Mouse (Mus musculus) G1E (cell line): ENCODE data around the gene Cmss1. TPM values are rescaled to one million over a fixed set of nuclear protein-coding genes. Genes with fewer than 3 reads are reported as not detected.

Experiments
- ATAC-seq: 2 replicates; pipeline ENCODE4 v1.8.0; 2016; ENCODE audit warnings: mild to moderate bottlenecking; ENCODE audit not compliant: insufficient number of reproducible peaks, poor library complexity, low FRiP score, severe bottlenecking; ENCODE audit errors: extremely low read depth
- DNase-seq: peaks from one replicate; pipeline ENCODE4 v3.0.0; 2012; ENCODE audit warnings: low spot score
- H3K27me3 ChIP-seq: 2 replicates; pipeline ENCODE4 v1.6.1; 2012; ENCODE audit warnings: mild to moderate bottlenecking, low read length, inconsistent platforms; ENCODE audit not compliant: insufficient read depth
- H3K36me3 ChIP-seq: replicated peaks from 2 replicates; pipeline ENCODE3; 2012; ENCODE audit warnings: mild to moderate bottlenecking, inconsistent platforms
- H3K4me1 ChIP-seq: 2 replicates; pipeline ENCODE4 v1.6.1; 2012; ENCODE audit warnings: low read depth, low read length, inconsistent platforms, mixed read lengths; ENCODE audit not compliant: insufficient read depth
- H3K4me3 ChIP-seq: 2 replicates; pipeline ENCODE4 v1.5.1; 2012; ENCODE audit warnings: low read depth, mild to moderate bottlenecking, inconsistent platforms, low read length, moderate library complexity, mixed read lengths
- H3K9me3 ChIP-seq: replicated peaks from 2 replicates; pipeline ENCODE4 v1.6.1; 2012; ENCODE audit warnings: inconsistent platforms
- CTCF ChIP-seq: IDR thresholded peaks from 2 replicates; pipeline ENCODE4 v1.5.1; 2012; ENCODE audit warnings: low read depth, low read length, inconsistent platforms, mixed read lengths
- GATA1 ChIP-seq: IDR thresholded peaks from 2 replicates; pipeline ENCODE4 v1.6.1; 2012; ENCODE audit warnings: borderline replicate concordance, low read length, inconsistent platforms, mixed read lengths
- GATA2 ChIP-seq: IDR thresholded peaks from 2 replicates; pipeline ENCODE4 v1.6.1; 2012; ENCODE audit warnings: low read depth, low read length, inconsistent platforms, borderline replicate concordance
- POLR2AphosphoS5 ChIP-seq: IDR thresholded peaks from 2 replicates; pipeline ENCODE4 v1.6.1; 2012; ENCODE audit warnings: low read depth, low read length, inconsistent platforms; ENCODE audit not compliant: insufficient replicate concordance
- TAL1 ChIP-seq: conservative IDR thresholded peaks from 2 replicates; pipeline ENCODE4 v1.6.1; 2012; ENCODE audit warnings: low read depth, low read length, inconsistent platforms, mixed read lengths
- polyA plus RNA-seq: library from polyadenylated mRNA; stranded (reverse); fragments of >175 nt; gene quantifications from 2 replicates; pipeline ENCODE4 v1.2.3, GENCODE M21; 2012
- total RNA-seq, 2 experiments: library from RNA; stranded (forward) in 1 of 2; stranded (reverse) in 1 of 2; fragments of 200-1000 nt in 1 of 2; fragments of >200 nt in 1 of 2; fragmentation: Nextera tagmentation in 1 of 2; gene quantifications; 2 replicates each; pipeline ENCODE4 v1.2.3; 2014 to 2017

Gene Cmss1
- total and polyA plus RNA-seq, 3 experiments = 12.8 to 66.7 (median 66.3) TPM

DNA sequence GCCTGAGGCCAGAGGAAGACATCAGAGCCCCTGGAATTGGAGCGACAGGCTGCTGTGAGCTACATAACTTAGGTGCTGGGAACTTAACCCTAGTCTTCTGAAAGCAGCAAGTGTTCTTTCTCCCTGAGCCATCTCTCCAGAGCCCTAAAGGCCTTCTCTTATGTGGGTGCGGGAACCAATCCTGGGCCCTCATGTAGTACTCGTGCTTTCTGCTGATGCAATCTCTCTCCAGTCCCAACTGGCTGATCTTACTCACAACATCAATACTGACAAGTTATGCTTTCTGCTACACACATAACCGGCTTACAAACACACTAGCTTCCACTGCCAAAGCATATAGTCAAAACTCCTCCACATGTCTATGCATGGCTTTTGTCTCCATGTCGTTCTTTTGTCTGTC, 120.4 kb downstream of the Cmss1 start:
- TF ChIP-seq CTCF = no peak
- no peak for TF ChIP-seq TAL1
- no peak for TF ChIP-seq GATA2
- no peak for TF ChIP-seq GATA1
- no peak for TF ChIP-seq POLR2AphosphoS5
- no peak overlapping the region for H3K4me3 ChIP-seq
- no peak for DNase-seq

DNA sequence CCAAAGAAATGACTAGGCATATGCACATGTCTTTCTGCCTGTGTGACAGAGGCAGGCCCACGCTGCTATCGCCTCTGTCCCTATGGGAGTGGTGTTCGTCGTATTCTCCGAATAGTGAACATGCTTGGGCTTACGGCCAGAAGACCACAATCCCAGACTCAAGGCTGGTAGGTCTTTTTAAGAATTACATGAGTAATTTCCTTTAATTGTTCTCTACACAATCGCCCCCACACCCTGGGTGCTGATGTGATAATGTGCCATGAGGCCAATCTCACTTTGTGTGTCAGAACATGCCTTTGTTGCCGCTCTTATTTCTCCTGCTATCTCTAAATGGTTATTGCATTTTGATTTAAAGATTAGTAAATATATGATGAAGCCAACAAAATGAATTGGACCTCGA, 121.4 kb downstream of the Cmss1 start:
- TF ChIP-seq TAL1 = no peak
- TF ChIP-seq GATA1 = no peak
- TF ChIP-seq POLR2AphosphoS5 = no peak
- TF ChIP-seq CTCF = no peak
- no peak for TF ChIP-seq GATA2
- peaks cover 6% of the 10 kb centered on the region for H3K36me3 ChIP-seq
- H3K4me3 ChIP-seq = no peak overlapping the region
- DNase-seq = no peak
- H3K9me3 ChIP-seq = no peaks in the 10 kb centered on the region
- no peaks in the 10 kb centered on the region for H3K27me3 ChIP-seq
- no peak for ATAC-seq
- no peaks in the 10 kb centered on the region for H3K4me1 ChIP-seq

More for the DNA sequence above, 120.4 kb downstream of the Cmss1 start:
- no peaks in the 10 kb centered on the region for H3K4me1 ChIP-seq
- ATAC-seq = no peak
- H3K9me3 ChIP-seq = no peaks in the 10 kb centered on the region
- H3K27me3 ChIP-seq = no peaks in the 10 kb centered on the region
- H3K36me3 ChIP-seq = peaks cover 6% of the 10 kb centered on the region

DNA sequence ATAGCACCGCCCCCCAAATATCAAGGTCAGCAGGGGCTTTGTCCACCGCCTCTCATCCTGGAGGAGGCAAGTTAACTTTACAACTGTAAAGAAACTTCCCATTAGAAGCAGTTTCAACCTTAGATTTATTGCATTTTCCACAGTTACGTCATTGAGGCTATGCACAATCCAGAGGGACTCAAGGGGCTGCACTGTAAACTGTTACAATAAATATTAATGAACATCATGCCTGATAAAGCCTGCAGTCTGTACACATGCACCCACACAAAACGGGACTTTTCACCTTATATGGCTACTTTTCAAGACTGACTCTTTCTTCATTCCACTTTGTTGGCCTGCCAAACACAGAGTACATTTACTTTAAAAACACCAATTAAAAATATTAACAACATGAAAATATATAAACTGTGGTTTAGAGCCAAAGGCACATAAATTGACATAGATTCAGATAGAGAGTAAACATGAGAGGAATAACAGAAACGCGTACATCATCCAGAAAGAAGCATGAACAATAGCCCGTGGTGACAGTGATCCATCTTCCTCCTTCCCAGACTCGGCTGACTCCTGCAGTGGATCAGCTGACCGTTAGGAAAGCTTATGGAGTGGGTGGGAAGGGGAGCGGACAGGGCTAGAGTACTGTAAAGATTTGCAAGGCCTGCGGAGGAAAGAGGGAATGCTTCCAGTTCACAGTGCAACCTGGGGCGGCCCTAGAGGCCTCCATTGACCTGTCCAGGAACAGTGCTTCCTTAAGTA, 122.4 kb downstream of the Cmss1 start:
- Histone ChIP-seq H3K27me3 (no peaks in the 10 kb centered on the region), H3K4me3 (no peak overlapping the region), H3K36me3 (peaks cover 6% of the 10 kb centered on the region), H3K4me1 (no peaks in the 10 kb centered on the region), H3K9me3 (no peaks in the 10 kb centered on the region)
- ATAC-seq (no peak; the same call in 1 of the 2 replicates), DNase-seq (no peak)
- TF ChIP-seq GATA1 (no peak), CTCF (no peak), POLR2AphosphoS5 (no peak), TAL1 (no peak), GATA2 (no peak)

DNA sequence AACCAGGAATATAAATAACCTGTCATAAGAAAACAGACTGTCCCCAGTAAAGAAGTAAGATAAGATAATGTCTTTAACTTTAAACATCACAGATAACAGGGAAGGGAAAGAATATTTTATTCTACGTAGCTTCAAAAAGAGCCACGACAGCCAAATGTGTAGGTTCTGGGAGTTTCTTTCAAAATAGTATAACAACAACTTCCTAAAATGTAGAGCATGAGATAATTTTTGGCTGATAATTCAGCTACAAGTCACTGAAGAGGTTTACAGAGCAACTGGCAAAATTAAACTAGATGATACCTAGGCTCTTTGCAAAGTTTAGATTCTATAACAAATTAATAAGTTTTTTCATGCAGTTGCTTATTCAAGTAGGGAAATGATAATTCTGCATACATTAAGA, 123.2 kb downstream of the Cmss1 start:
- DNase-seq (no peak), ATAC-seq (no peak)
- Histone ChIP-seq H3K27me3 (no peaks in the 10 kb centered on the region), H3K9me3 (no peaks in the 10 kb centered on the region), H3K4me1 (no peaks in the 10 kb centered on the region), H3K4me3 (no peak overlapping the region), H3K36me3 (peaks cover 6% of the 10 kb centered on the region)
- TF ChIP-seq CTCF (no peak), GATA2 (no peak), TAL1 (no peak), GATA1 (no peak), POLR2AphosphoS5 (no peak)

DNA sequence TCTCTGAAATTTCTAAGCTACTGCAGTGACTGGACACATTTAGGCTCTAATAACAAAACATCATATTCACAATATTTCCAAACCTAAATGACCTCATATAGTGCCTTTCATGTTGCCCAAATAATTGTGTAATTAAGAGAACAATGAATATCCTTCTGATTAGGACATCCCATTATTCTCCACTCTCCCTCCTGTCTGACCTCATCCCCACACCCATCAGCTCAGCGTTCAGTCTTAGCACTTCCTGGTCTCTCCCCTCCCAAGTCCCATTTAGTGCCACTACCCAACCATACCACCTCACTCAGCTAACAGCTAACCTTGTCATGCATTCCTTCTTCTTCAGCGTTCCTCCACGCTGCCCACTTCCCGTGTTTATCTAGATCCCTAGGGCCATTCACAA, 123.8 kb downstream of the Cmss1 start:
- ATAC-seq (no peak), DNase-seq (no peak)
- H3K9me3 ChIP-seq = no peaks in the 10 kb centered on the region
- peaks cover 6% of the 10 kb centered on the region for H3K36me3 ChIP-seq
- H3K4me3 ChIP-seq = no peak overlapping the region
- no peak for TF ChIP-seq POLR2AphosphoS5
- no peak for TF ChIP-seq CTCF
- TF ChIP-seq GATA2 = no peak
- TF ChIP-seq GATA1 = no peak
- TF ChIP-seq TAL1 = no peak
- no peaks in the 10 kb centered on the region for H3K27me3 ChIP-seq
- H3K4me1 ChIP-seq = no peaks in the 10 kb centered on the region

DNA sequence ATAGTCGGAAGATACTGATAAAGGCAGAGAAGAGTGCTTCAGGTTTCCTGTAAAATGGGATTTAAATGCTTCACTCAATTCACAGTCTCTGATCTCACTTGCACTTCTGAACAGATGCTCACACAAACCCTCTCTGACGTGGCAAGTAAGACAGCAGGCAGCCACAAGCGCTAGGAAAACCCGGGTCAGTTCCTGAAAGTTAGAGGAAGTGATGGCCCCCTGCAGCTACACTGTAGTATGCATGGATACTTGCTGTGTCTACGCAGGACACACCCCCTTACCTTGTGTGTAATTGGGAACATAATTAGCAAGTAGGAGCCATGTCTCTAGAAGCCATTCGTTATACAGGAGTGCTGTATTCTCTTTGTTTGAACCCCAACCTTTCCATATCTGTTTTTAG, 124.4 kb downstream of the Cmss1 start:
- Histone ChIP-seq H3K27me3 (no peaks in the 10 kb centered on the region), H3K36me3 (peaks cover 6% of the 10 kb centered on the region), H3K9me3 (no peaks in the 10 kb centered on the region), H3K4me1 (no peaks in the 10 kb centered on the region), H3K4me3 (no peak overlapping the region)
- ATAC-seq (no peak), DNase-seq (no peak)
- TF ChIP-seq CTCF (no peak), GATA1 (no peak), GATA2 (no peak), TAL1 (no peak), POLR2AphosphoS5 (no peak)
